Mouse (Mus musculus): Measurements from ENCODE around the gene Exosc8.
"Not testable (repeated sequence)": the region's sequence is repeated elsewhere in the genome, so short reads cannot be mapped to it uniquely, and the experiment has no call there.

- peak; percentile 85; the same call in 1 of the 2 replicates for TF ChIP-seq CTCF (IDR thresholded peaks at IDR 0.05; ENCODE audit: control insufficient read depth, insufficient read depth, insufficient replicate concordance, low read depth, low read length)
- TF ChIP-seq POLR2A (IDR thresholded peaks at IDR 0.05; ENCODE audit: control insufficient read depth, low read depth, low read length): not testable (repeated sequence)
Measured at GRCm38 (mm10) chr3:54765521-54765920, 30.3 kb upstream of the Exosc8 start.

All from testis, adult 2 months (tissue).